Mouse (Mus musculus) gastrocnemius, postnatal 14 days (tissue): ENCODE measurements around the gene Phf24. TPM values are rescaled to one million over a fixed set of nuclear protein-coding genes. Genes with fewer than 3 reads are reported as not detected.

Experiments
- DNase-seq: peaks from one replicate; pipeline ENCODE4 v3.0.0; 2021; ENCODE audit warnings: mixed read lengths
- intact Hi-C: fragments of 180-260 bp; cut with DNase I; formaldehyde crosslinking; loops from one replicate; pipeline ENCODE4 v1.15.1; 2025; ENCODE audit warnings: low total_unique reads
- total RNA-seq, 2 experiments: library from RNA; stranded (reverse); gene quantifications; 2 replicates each; pipeline ENCODE4 v1.2.3; 2021

The Phf24 gene
- total RNA-seq, 2 experiments from 2014 or later: 0.45 to 0.66 TPM

DNA sequence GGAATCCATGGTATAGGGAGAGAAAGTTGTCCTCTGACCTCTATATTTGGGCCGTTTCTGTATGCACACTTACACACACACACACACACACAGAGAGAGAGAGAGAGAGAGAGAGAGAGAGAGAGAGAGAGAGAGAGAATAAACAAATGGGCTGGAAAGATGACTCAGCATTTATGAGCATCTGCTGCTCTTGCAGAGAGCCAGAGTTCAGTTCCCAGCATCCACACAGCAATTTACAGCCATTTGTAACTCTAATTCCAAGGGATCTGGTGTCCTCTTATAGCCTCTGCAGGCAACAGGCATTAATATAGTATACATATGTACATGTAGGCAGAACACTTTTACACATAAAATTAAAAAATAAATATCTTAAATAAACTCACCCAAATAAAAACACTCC is 12.5 kb upstream of the Phf24 start:
- intact Hi-C loops: no loop called here

GRCm38 (mm10) chr4:42904523-42904922 is 11.9 kb upstream of the Phf24 start:
- intact Hi-C loops: no loop called here
- DNase-seq: no peak

More for the DNA sequence above, 12.5 kb upstream of the Phf24 start:
- DNase-seq: no peak

DNA sequence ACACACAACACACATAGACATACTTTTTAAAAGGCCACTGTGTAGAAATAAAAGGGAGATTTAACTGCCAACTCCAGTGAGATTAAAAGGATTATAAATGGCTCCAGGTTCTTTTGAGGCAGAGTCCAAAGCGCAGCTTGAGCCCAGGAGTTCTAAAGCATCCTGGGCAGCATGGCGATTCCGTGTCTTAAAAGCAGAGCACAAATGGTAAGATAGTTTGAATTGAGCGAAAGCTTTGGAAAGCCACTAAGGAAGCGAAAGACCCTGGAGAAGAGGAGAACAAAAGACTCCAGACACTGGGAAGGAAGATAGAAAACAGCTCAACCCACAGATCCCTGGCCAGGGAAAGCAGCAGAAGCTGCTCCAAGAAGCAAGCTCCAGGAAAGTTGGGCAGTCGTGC is 11.5 kb upstream of the Phf24 start:
- intact Hi-C loops: no loop called here
- no peak for DNase-seq

GRCm38 (mm10) chr4:42913391-42913790 is 3.1 kb upstream of the Phf24 start:
- no peak for DNase-seq
- intact Hi-C loops: no loop called here

GRCm38 (mm10) chr4:42915311-42915710 is 1.1 kb upstream of the Phf24 start:
- intact Hi-C loops: no loop called here
- no peak for DNase-seq

GRCm38 (mm10) chr4:42915966-42916365 is 494 bp upstream of the Phf24 start:
- intact Hi-C loops: no loop called here
- no peak for DNase-seq

DNA sequence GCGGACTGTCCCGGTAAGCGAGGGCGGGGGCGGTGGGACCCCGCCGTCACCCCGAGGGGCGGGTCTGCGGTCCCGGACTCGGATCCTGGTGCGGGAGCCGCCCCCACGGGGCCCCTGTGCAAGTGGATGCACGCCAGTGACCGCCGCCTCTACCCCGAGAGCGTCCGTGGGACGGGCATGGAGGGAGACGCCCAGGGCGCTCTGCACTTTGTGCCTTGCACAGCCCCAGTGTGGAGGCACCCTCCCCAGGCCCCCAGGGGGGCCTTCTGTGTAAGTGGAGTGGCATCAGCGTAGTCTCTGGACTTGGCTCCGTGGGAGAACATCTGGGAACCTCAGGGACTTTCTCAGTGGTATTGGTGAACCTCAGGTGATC is 928 bp downstream of the Phf24 start:
- no peak for DNase-seq
- intact Hi-C loops: no loop called here

- no peak for DNase-seq
- intact Hi-C loops: loop anchor here (5.0 kb wide), 1 partner anchor 33 kb away; no protein-coding TSS in a partner anchor
Observed at GRCm38 (mm10) chr4:42920726-42921125, 4.3 kb downstream of the Phf24 start.

GRCm38 (mm10) chr4:42921536-42921935 is 5.1 kb downstream of the Phf24 start:
- intact Hi-C loops: loop anchor here (5.0 kb wide), 1 partner anchor 34 kb away; no protein-coding TSS in a partner anchor
- DNase-seq: no peak

DNA sequence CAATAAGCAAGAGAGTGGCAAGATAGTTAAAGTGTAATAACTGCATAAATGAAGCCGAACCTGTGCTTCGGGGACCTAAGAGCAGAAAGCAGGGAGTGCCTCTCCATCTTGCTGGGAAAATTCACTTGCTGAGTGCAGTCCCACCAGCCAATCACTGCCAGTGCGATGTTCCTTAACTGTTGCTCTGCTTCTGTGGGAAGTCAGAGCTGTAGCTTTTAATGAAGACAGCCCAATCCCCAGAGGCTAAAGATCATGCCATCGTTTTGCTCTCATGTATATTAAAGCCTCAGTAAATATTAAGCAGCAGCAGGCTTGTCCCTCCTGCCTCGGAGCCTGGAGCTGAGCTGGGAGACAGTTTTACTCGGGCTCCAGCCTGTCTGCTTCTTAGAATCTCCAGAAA is 5.6 kb downstream of the Phf24 start:
- intact Hi-C loops: loop anchor here (5.0 kb wide), 1 partner anchor 35 kb away; no protein-coding TSS in a partner anchor
- no peak for DNase-seq

DNA sequence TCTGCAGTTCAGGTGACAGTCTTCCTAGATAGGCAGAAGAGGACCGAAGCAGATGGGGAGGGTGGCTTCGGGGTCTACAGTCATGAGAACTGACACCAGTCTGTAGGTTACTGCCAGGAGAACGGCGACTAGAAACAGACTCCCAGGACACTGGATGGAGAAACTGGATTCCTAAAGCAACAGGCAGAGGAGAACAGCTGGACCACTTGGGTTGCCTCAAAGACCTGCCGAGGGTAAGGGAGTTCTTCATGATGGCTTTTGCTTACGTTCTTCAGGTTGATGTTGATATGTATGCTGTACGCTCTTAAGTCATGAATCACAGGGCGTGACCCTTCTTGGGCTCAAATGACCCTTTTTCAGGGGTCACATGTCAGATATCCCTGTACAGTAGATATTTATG is 6.0 kb downstream of the Phf24 start:
- intact Hi-C loops: loop anchor here (5.0 kb wide), 1 partner anchor 35 kb away; no protein-coding TSS in a partner anchor
- no peak for DNase-seq

DNA sequence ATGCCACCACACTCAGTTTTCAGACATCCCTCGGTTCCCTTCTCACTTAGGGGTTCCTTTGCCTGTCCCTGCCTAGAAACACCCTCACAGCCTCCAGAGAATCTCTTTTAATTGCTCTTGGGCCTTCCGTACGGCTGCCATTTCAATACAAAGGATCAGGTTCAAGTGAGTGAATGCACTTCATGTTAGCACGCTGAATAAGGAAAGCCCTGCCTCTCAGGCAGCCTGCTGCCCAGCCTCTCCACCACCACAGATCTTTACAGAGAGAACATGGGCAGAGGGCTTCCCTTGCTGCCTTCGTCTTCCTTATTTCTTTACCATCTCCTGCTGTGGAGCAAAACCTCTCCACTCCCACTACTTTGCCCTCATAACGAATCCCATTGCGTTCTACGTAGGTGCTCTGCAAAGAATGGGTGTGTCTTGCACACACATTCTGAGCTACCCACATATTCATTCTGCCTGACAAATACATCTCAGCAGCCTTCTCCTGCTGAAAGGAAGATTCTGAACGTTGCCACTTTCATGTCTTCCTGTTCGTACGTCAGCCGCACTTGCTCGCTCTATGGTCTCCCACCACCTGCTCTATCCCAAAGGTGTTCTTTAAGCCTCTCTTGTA is 7.7 kb downstream of the Phf24 start:
- no peak for DNase-seq
- intact Hi-C loops: loop anchor here (5.0 kb wide), 1 partner anchor 37 kb away; no protein-coding TSS in a partner anchor

DNA sequence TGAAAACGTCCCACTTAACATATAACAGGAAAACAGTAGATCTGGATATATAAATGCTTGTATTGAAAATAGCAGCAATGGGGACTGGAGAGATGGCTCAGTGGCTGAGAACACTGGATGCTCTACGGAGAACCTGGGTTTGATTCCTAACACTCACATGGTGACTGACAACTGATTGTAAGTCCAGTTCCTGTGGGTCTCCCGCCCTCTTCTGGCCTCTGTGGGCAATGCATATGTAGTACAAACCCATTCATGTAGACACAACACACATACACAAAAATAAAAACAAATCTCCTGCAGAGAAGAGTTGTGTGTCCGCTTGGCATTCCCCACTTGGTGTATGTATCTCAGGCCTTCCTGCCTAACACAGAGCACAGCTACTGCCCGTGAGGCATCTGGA is 11.7 kb downstream of the Phf24 start:
- DNase-seq: no peak
- intact Hi-C loops: no loop called here

- intact Hi-C loops: no loop called here
- DNase-seq: no peak
Observed at GRCm38 (mm10) chr4:42928952-42929351, 12.5 kb downstream of the Phf24 start.

DNA sequence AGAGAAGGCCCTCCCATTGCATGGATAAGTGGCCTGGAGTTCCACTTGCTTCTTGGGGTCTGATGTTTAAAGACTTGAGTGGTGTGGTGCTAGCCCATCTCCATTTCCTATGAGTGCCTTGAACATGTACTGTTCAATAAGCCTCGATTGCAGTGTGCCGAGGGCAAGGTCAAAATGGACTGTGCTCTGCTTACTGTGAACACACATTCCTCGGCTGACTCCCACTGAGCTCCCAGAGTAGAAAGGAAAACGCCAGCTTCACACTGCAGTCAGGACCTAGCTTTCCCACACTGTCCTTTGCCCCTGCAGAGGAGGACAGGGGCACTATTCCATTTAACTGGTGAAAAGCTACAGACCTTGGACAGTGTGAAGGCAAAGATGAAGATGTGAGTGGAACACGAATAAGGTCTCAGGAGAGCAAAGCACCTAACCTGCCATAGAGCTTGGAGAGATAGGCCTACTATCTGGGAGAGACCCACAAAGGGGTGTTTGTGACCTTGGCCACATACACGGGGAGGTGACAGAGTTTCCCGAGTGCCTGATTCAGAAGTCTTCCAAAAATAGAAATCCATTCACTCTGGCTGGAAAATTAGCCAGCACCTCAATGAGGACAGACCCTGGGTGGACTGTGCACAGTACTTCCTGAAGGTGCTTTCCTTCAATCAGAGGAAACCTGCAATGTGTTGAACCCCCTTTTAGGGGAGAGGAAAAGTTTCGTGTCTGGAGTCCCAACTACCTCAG is 15.9 kb downstream of the Phf24 start:
- intact Hi-C loops: no loop called here
- DNase-seq: no peak

GRCm38 (mm10) chr4:42933630-42934029 is 17.2 kb downstream of the Phf24 start:
- intact Hi-C loops: no loop called here
- DNase-seq: peak; percentile 78

- intact Hi-C loops: no loop called here
- no peak for DNase-seq
Observed at GRCm38 (mm10) chr4:42941396-42941795, 24.9 kb downstream of the Phf24 start.

- intact Hi-C loops: no loop called here
- no peak for DNase-seq
Observed at GRCm38 (mm10) chr4:42943341-42943740, 26.9 kb downstream of the Phf24 start.

GRCm38 (mm10) chr4:42944185-42944584 is 27.7 kb downstream of the Phf24 start:
- no peak for DNase-seq
- intact Hi-C loops: no loop called here

DNA sequence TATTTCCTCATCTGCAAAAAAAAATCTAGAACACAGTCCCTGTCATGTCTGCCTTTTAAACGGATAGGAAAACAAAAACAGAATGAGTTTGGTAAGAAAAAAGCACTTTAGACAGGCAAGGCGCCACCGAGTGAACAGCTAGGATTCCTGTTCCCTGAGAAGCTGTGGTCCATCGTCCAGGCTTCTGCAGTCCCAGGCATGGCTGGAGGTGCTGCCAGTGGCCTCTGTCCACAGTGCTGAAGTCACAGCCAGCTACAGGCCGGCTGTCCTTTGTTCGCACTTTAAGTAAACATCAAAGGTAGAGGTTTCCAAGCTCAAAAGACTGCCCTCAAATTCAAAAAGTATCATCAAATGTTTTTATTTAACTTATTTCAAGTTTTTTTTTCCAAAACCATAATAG is 28.6 kb downstream of the Phf24 start:
- intact Hi-C loops: loop anchor here (5.0 kb wide), 1 partner anchor 68 kb away; no protein-coding TSS in a partner anchor
- peak; percentile 36 for DNase-seq

- DNase-seq: no peak
- intact Hi-C loops: loop anchor here (5.0 kb wide), 1 partner anchor 68 kb away; no protein-coding TSS in a partner anchor
Observed at GRCm38 (mm10) chr4:42945445-42945844, 29.0 kb downstream of the Phf24 start.
